Mouse (Mus musculus) G1E (cell line): ENCODE results near the gene Lrrc71. TPM values are rescaled to one million over a fixed set of nuclear protein-coding genes. Genes with fewer than 3 reads are reported as not detected.

Experiments
- ATAC-seq: 2 replicates; pipeline ENCODE4 v1.8.0; 2016; ENCODE audit warnings: mild to moderate bottlenecking; ENCODE audit not compliant: insufficient number of reproducible peaks, poor library complexity, low FRiP score, severe bottlenecking; ENCODE audit errors: extremely low read depth
- DNase-seq: peaks from one replicate; pipeline ENCODE4 v3.0.0; 2012; ENCODE audit warnings: low spot score
- H3K27me3 ChIP-seq: 2 replicates; pipeline ENCODE4 v1.6.1; 2012; ENCODE audit warnings: mild to moderate bottlenecking, low read length, inconsistent platforms; ENCODE audit not compliant: insufficient read depth
- H3K36me3 ChIP-seq: replicated peaks from 2 replicates; pipeline ENCODE3; 2012; ENCODE audit warnings: mild to moderate bottlenecking, inconsistent platforms
- H3K4me1 ChIP-seq: 2 replicates; pipeline ENCODE4 v1.6.1; 2012; ENCODE audit warnings: low read depth, low read length, inconsistent platforms, mixed read lengths; ENCODE audit not compliant: insufficient read depth
- H3K4me3 ChIP-seq: 2 replicates; pipeline ENCODE4 v1.5.1; 2012; ENCODE audit warnings: low read depth, mild to moderate bottlenecking, inconsistent platforms, low read length, moderate library complexity, mixed read lengths
- H3K9me3 ChIP-seq: replicated peaks from 2 replicates; pipeline ENCODE4 v1.6.1; 2012; ENCODE audit warnings: inconsistent platforms
- CTCF ChIP-seq: IDR thresholded peaks from 2 replicates; pipeline ENCODE4 v1.5.1; 2012; ENCODE audit warnings: low read depth, low read length, inconsistent platforms, mixed read lengths
- GATA1 ChIP-seq: IDR thresholded peaks from 2 replicates; pipeline ENCODE4 v1.6.1; 2012; ENCODE audit warnings: borderline replicate concordance, low read length, inconsistent platforms, mixed read lengths
- GATA2 ChIP-seq: IDR thresholded peaks from 2 replicates; pipeline ENCODE4 v1.6.1; 2012; ENCODE audit warnings: low read depth, low read length, inconsistent platforms, borderline replicate concordance
- POLR2AphosphoS5 ChIP-seq: IDR thresholded peaks from 2 replicates; pipeline ENCODE4 v1.6.1; 2012; ENCODE audit warnings: low read depth, low read length, inconsistent platforms; ENCODE audit not compliant: insufficient replicate concordance
- TAL1 ChIP-seq: conservative IDR thresholded peaks from 2 replicates; pipeline ENCODE4 v1.6.1; 2012; ENCODE audit warnings: low read depth, low read length, inconsistent platforms, mixed read lengths
- polyA plus RNA-seq: library from polyadenylated mRNA; stranded (reverse); fragments of >175 nt; gene quantifications from 2 replicates; pipeline ENCODE4 v1.2.3, GENCODE M21; 2012
- total RNA-seq, 2 experiments: library from RNA; stranded (forward) in 1 of 2; stranded (reverse) in 1 of 2; fragments of 200-1000 nt in 1 of 2; fragments of >200 nt in 1 of 2; fragmentation: Nextera tagmentation in 1 of 2; gene quantifications; 2 replicates each; pipeline ENCODE4 v1.2.3; 2014 to 2017

Gene Lrrc71
- total and polyA plus RNA-seq, 3 experiments = 0.33 TPM; not detected in 2

- H3K36me3 ChIP-seq = no peaks in the 10 kb centered on the region
- peaks cover 17% of the 10 kb centered on the region for H3K27me3 ChIP-seq
- no peak for ATAC-seq
- H3K4me3 ChIP-seq = no peak overlapping the region
- TF ChIP-seq CTCF (no peak), GATA1 (no peak), POLR2AphosphoS5 (no peak), TAL1 (no peak), GATA2 (no peak)
- no peaks in the 10 kb centered on the region for H3K4me1 ChIP-seq
- no peak for DNase-seq
- H3K9me3 ChIP-seq = no peaks in the 10 kb centered on the region
Observed at GRCm38 (mm10) chr3:87785626-87786214, 37.3 kb upstream of the Lrrc71 start.

GRCm38 (mm10) chr3:87785156-87785555 is 36.7 kb upstream of the Lrrc71 start:
- Histone ChIP-seq H3K36me3 (no peaks in the 10 kb centered on the region), H3K9me3 (no peaks in the 10 kb centered on the region), H3K4me3 (no peak overlapping the region), H3K27me3 (peaks cover 17% of the 10 kb centered on the region), H3K4me1 (no peaks in the 10 kb centered on the region)
- no peak for ATAC-seq
- TF ChIP-seq GATA1 (no peak), TAL1 (no peak), GATA2 (no peak), POLR2AphosphoS5 (no peak), CTCF (no peak)
- DNase-seq = no peak

- no peak overlapping the region for H3K4me3 ChIP-seq
- TF ChIP-seq CTCF = no peak
- no peak for TF ChIP-seq GATA2
- no peak for TF ChIP-seq GATA1
- TF ChIP-seq POLR2AphosphoS5 = no peak
- TF ChIP-seq TAL1 = no peak
- no peaks in the 10 kb centered on the region for H3K36me3 ChIP-seq
- DNase-seq (no peak), ATAC-seq (no peak)
- H3K27me3 ChIP-seq = peaks cover 25% of the 10 kb centered on the region
- H3K4me1 ChIP-seq = no peaks in the 10 kb centered on the region
- H3K9me3 ChIP-seq = no peaks in the 10 kb centered on the region
Observed at GRCm38 (mm10) chr3:87783282-87784023, 35.0 kb upstream of the Lrrc71 start.

- H3K27me3 ChIP-seq = peaks cover 37% of the 10 kb centered on the region
- H3K36me3 ChIP-seq = no peaks in the 10 kb centered on the region
- TF ChIP-seq TAL1 (no peak), CTCF (no peak), GATA2 (no peak), POLR2AphosphoS5 (no peak), GATA1 (no peak)
- DNase-seq = no peak
- H3K4me1 ChIP-seq = no peaks in the 10 kb centered on the region
- H3K4me3 ChIP-seq = no peak overlapping the region
- ATAC-seq = no peak
- no peaks in the 10 kb centered on the region for H3K9me3 ChIP-seq
Observed at GRCm38 (mm10) chr3:87779086-87779485, 30.7 kb upstream of the Lrrc71 start.

GRCm38 (mm10) chr3:87778283-87778682 is 29.9 kb upstream of the Lrrc71 start:
- peaks cover 31% of the 10 kb centered on the region for H3K27me3 ChIP-seq
- no peak for TF ChIP-seq TAL1
- TF ChIP-seq GATA2 = no peak
- no peak for TF ChIP-seq CTCF
- TF ChIP-seq POLR2AphosphoS5 = no peak
- TF ChIP-seq GATA1 = no peak
- no peaks in the 10 kb centered on the region for H3K4me1 ChIP-seq
- H3K4me3 ChIP-seq = no peak overlapping the region
- ATAC-seq (no peak), DNase-seq (no peak)
- no peaks in the 10 kb centered on the region for H3K36me3 ChIP-seq
- no peaks in the 10 kb centered on the region for H3K9me3 ChIP-seq

GRCm38 (mm10) chr3:87771088-87771487 is 22.7 kb upstream of the Lrrc71 start:
- Histone ChIP-seq H3K36me3 (no peaks in the 10 kb centered on the region), H3K4me3 (no peak overlapping the region), H3K9me3 (no peaks in the 10 kb centered on the region), H3K4me1 (peaks cover 3% of the 10 kb centered on the region), H3K27me3 (peaks cover 44% of the 10 kb centered on the region)
- no peak for DNase-seq
- ATAC-seq = no peak
- TF ChIP-seq GATA2 = no peak
- TF ChIP-seq GATA1 = no peak
- TF ChIP-seq TAL1 = no peak
- no peak for TF ChIP-seq POLR2AphosphoS5
- no peak for TF ChIP-seq CTCF
